In the genomic region with DNA sequence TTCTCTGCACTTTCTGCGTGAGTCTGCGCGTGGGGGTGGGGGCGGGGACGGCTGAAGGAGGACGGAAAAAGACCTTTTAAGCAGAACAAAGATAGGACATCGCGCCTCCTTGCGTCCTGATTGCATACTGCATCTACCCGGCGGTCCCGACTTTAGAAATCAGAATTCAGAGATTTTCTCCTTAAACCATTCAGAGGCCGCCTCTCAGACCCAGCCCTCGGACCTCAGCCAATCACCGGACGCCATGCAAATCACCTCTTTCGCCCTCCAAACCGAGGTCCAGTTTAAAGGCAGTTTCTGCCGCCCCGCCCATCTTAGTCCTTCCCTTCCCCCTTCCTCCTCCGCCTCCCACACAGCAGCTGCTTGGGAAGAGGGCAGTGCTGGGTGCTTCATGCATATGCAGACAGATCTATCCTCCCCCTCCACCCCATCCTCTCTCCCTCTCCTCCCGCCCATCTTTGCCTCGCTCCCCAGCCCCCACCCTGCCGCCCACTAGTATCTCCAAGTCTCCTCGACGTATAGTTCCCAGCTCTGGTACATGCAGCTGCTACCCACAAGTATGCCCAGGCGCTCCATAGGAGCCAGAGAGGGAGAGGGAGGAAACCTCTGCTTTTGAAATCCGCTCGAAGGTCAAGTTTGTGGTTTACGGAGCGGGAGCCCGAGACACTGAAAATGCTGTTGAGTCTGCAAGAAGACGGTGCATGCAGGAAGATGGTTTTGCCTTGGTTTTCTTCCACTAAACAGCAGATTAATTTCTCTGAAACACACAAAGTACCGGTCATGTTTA, we compare ENCODE assay signal across 8 mouse cellular contexts.
DNase-seq lines count a peak whose midpoint lies in the region; ATAC-seq and TF ChIP-seq lines count a peak whose summit lies in the region.

No protein-coding gene starts in this region.

- H3K36me3 ChIP-seq in E14TG2a.4 (ENCODE audit: insufficient read depth, low read length), result no peaks in the 10 kb centered on the region
- H3K36me3 ChIP-seq in forebrain, embryonic 14.5 days (ENCODE audit: control insufficient read depth, insufficient read depth, low read length), result no peaks in the 10 kb centered on the region

- peak; percentile 72 for TF ChIP-seq CTCF in E14TG2a.4 (conservative IDR thresholded peaks at IDR 0.05; ENCODE audit: low read length)
- peak; percentile 62 for TF ChIP-seq CTCF in lung, adult 2 months (IDR thresholded peaks at IDR 0.05; ENCODE audit: insufficient read depth, low read length)

- ATAC-seq in forebrain, embryonic 14.5 days, result peak; percentile 95
- ATAC-seq in neutrophil, adult 5-6 weeks (ENCODE audit: extremely low read depth, insufficient number of reproducible peaks, low FRiP score, poor library complexity, severe bottlenecking), result peak; percentile 38; the same call in 1 of the 2 replicates

- H3K27ac ChIP-seq in forebrain, embryonic 14.5 days (ENCODE audit: low read depth, low read length), result peak overlapping the region; percentile 98

- intact Hi-C loops in heart, postnatal 25 days (cut with DNase I), result loop anchor here (2.0 kb wide), 1 partner anchor 631 kb away; no protein-coding TSS in a partner anchor

- H3K27me3 ChIP-seq in E14TG2a.4 (ENCODE audit: insufficient read depth, low read length), result peaks cover 34% of the 10 kb centered on the region
- no peaks in the 10 kb centered on the region for H3K27me3 ChIP-seq in forebrain, embryonic 14.5 days (replicated peaks; ENCODE audit: control insufficient read depth, insufficient read depth, low read length)

- peak overlapping the region; percentile 90 for H3K4me2 ChIP-seq in forebrain, embryonic 14.5 days (ENCODE audit: low read length)

- no peaks in the 10 kb centered on the region for H3K9me3 ChIP-seq in E14TG2a.4 (ENCODE audit: low read length)
- H3K9me3 ChIP-seq in forebrain, embryonic 14.5 days (replicated peaks; ENCODE audit: control insufficient read depth, low read length), result no peaks in the 10 kb centered on the region

- TF ChIP-seq POLR2A in lung, adult 2 months (IDR thresholded peaks at IDR 0.05; ENCODE audit: borderline replicate concordance, extremely low read depth, low read depth, low read length), result peak; percentile 50; the same call in 1 of the 2 replicates

- H3K4me3 ChIP-seq in E14TG2a.4 (replicated peaks; ENCODE audit: low read length), result peak overlapping the region; percentile 74
- peak overlapping the region; percentile 46 for H3K4me3 ChIP-seq in forebrain, embryonic 14.5 days (ENCODE audit: low read depth, low read length)
- peak overlapping the region; percentile 48 for H3K4me3 ChIP-seq in lung, adult 2 months (replicated peaks; ENCODE audit: extremely low read depth, low read depth, low read length)

- peak; percentile 46 for DNase-seq in c-Kit-positive CD71-positive TER-119-negative erythroid progenitor cells, embryonic 14.5 days (ENCODE audit: low read depth)
- DNase-seq in forebrain, embryonic 14.5 days (ENCODE audit: low spot score), result peak; percentile 99
- DNase-seq in heart, postnatal 25 days (ENCODE audit: low spot score), result peak; percentile 79
- peak; percentile 97 to 99 for DNase-seq in layer of hippocampus, adult 18-20 months (ENCODE audit: low spot score in 2 of 2)
- DNase-seq in lung, adult 2 months, result peak; percentile 78
- DNase-seq in thymus, postnatal 0 days (ENCODE audit: low spot score), result peak; percentile 59

- WGBS in forebrain, embryonic 14.5 days, result under 1% methylated on average over 33 of the region's 34 CpGs
- WGBS in lung, adult 2 months, result under 1% methylated on average over 34 of the region's 34 CpGs

- peaks cover 41% of the 10 kb centered on the region for H3K4me1 ChIP-seq in E14TG2a.4 (replicated peaks; ENCODE audit: low read depth, low read length)
- peaks cover 38% of the 10 kb centered on the region for H3K4me1 ChIP-seq in forebrain, embryonic 14.5 days (ENCODE audit: control insufficient read depth, insufficient read depth, low read length)
- H3K4me1 ChIP-seq in lung, adult 2 months (ENCODE audit: control insufficient read depth, insufficient read depth, low read length), result 0 out of 2 replicates have a peak, but pooled peaks cover 2% of the 10 kb centered on the region

- peak overlapping the region; percentile 95 for H3K9ac ChIP-seq in forebrain, embryonic 14.5 days (ENCODE audit: low read length)

Comparison
In these comparisons a context has a peak if more than half of its experiments do, and no peak if none do; other contexts are left out.
1. Peak in every context shown above with its lines: DNase-seq, ATAC-seq, H3K4me3 ChIP-seq and H3K27ac ChIP-seq.
2. DNase-seq: peak in every context shown above with its lines; median percentile 99 in forebrain, embryonic 14.5 days; 98 in layer of hippocampus, adult 18-20 months; 79 in heart, postnatal 25 days; 78 in lung, adult 2 months; 59 in thymus, postnatal 0 days; 46 in c-Kit-positive CD71-positive TER-119-negative erythroid progenitor cells, embryonic 14.5 days.